Mouse (Mus musculus) stomach, embryonic 14.5 days (tissue): Measurements from ENCODE around the gene Sytl3. TPM values are rescaled to one million over a fixed set of nuclear protein-coding genes. Genes with fewer than 3 reads are reported as not detected.

Experiments used
- ATAC-seq: fragments of 200-750 bp; cut with Nextera tagmentation; 2 replicates; pipeline ENCODE4 v1.8.0; 2017; ENCODE audit warnings: low read depth, moderate TSS enrichment; ENCODE audit not compliant: insufficient number of reproducible peaks, insufficient read depth, low FRiP score
- H3K27ac ChIP-seq: fragments of 300-500 bp; sonication (generic); 2 replicates; pipeline ENCODE4 v1.5.1; 2014; ENCODE audit warnings: mild to moderate bottlenecking, low read length, moderate library complexity, mixed read lengths
- H3K27me3 ChIP-seq: fragments of 300-500 bp; sonication (generic); 2 replicates; pipeline ENCODE4 v1.6.1; 2014; ENCODE audit warnings: low read length, control low read depth, mixed read lengths; ENCODE audit not compliant: control insufficient read depth, insufficient read depth
- H3K36me3 ChIP-seq: fragments of 300-500 bp; sonication (generic); 2 replicates; pipeline ENCODE4 v1.6.1; 2014; ENCODE audit warnings: mild to moderate bottlenecking, control low read depth, low read length, moderate library complexity, mixed read lengths; ENCODE audit not compliant: control insufficient read depth, insufficient read depth
- H3K4me1 ChIP-seq: fragments of 300-500 bp; sonication (generic); 2 replicates; pipeline ENCODE4 v1.6.1; 2014; ENCODE audit warnings: low read length, control low read depth, mixed read lengths; ENCODE audit not compliant: control insufficient read depth, insufficient read depth
- H3K4me2 ChIP-seq: fragments of 300-500 bp; sonication (generic); replicated peaks from 2 replicates; pipeline ENCODE4 v1.6.1; 2014; ENCODE audit warnings: low read depth, low read length, control low read depth
- H3K4me3 ChIP-seq: fragments of 300-500 bp; sonication (generic); 2 replicates; pipeline ENCODE4 v1.5.1; 2014; ENCODE audit warnings: low read depth, low read length, control low read depth
- H3K9ac ChIP-seq: fragments of 300-500 bp; sonication (generic); replicated peaks from 2 replicates; pipeline ENCODE4 v1.6.1; 2014; ENCODE audit warnings: low read depth, mild to moderate bottlenecking, control low read depth, low read length, moderate library complexity, mixed read lengths
- H3K9me3 ChIP-seq: fragments of 300-500 bp; sonication (generic); 2 replicates; pipeline ENCODE4 v1.6.1; 2016; ENCODE audit warnings: low read depth, low read length, control low read depth; ENCODE audit not compliant: control insufficient read depth
- WGBS: fragments of 180-500 bp; shearing (Covaris S2); extraction: QIAGEN DNeasy Blood & Tissue Kit; methylation state at CpG from one replicate; pipeline ENCODE4 v1.1.7; 2014; 5-methylcytosine and 5-hydroxymethylcytosine counted together
- polyA plus RNA-seq: library from polyadenylated mRNA; unstranded; fragments of >200 nt; fragmentation: Nextera tagmentation; extraction: Ambion mirVana; gene quantifications from 2 replicates; pipeline ENCODE4 v1.2.1, GENCODE M21; 2014

Gene Sytl3
- polyA plus RNA-seq, 1 experiment from 2014 or later = 0.90 TPM

- ATAC-seq = no peak
- peaks cover 24% of the 10 kb centered on the region for H3K4me1 ChIP-seq
- H3K36me3 ChIP-seq = no peaks in the 10 kb centered on the region
- H3K27ac ChIP-seq = no peak overlapping the region
- H3K4me3 ChIP-seq = no peak overlapping the region
- H3K9ac ChIP-seq = no peak overlapping the region
- H3K4me2 ChIP-seq = no peak overlapping the region
- no peaks in the 10 kb centered on the region for H3K27me3 ChIP-seq
- 80% methylated on average over 4 of the region's 4 CpGs for WGBS
- no peaks in the 10 kb centered on the region for H3K9me3 ChIP-seq
Observed at GRCm38 (mm10) chr17:6764730-6765129, 105.8 kb downstream of the Sytl3 start.

- no peaks in the 10 kb centered on the region for H3K36me3 ChIP-seq
- no peak overlapping the region for H3K4me2 ChIP-seq
- WGBS = 38% methylated on average over 2 of the region's 2 CpGs
- no peak overlapping the region for H3K4me3 ChIP-seq
- no peaks in the 10 kb centered on the region for H3K9me3 ChIP-seq
- no peak overlapping the region for H3K9ac ChIP-seq
- no peak for ATAC-seq
- peak overlapping the region; percentile 6; the same call in 1 of the 2 replicates for H3K27ac ChIP-seq
- H3K4me1 ChIP-seq = peaks cover 24% of the 10 kb centered on the region
- H3K27me3 ChIP-seq = no peaks in the 10 kb centered on the region
Observed at GRCm38 (mm10) chr17:6765886-6766285, 107.0 kb downstream of the Sytl3 start.

GRCm38 (mm10) chr17:6766823-6767222 is 107.9 kb downstream of the Sytl3 start:
- no peaks in the 10 kb centered on the region for H3K36me3 ChIP-seq
- peak; percentile 84 for ATAC-seq
- H3K27ac ChIP-seq = 0 out of 2 replicates have a peak overlapping the region, but pooled peaks have one; percentile 11
- no peak overlapping the region for H3K9ac ChIP-seq
- no peaks in the 10 kb centered on the region for H3K27me3 ChIP-seq
- no peak overlapping the region for H3K4me2 ChIP-seq
- no peaks in the 10 kb centered on the region for H3K9me3 ChIP-seq
- H3K4me3 ChIP-seq = no peak overlapping the region
- 52% methylated on average over 4 of the region's 4 CpGs for WGBS
- H3K4me1 ChIP-seq = peaks cover 27% of the 10 kb centered on the region

- ATAC-seq = no peak
- Histone ChIP-seq H3K27me3 (no peaks in the 10 kb centered on the region), H3K36me3 (no peaks in the 10 kb centered on the region), H3K9me3 (no peaks in the 10 kb centered on the region), H3K4me3 (no peak overlapping the region), H3K9ac (no peak overlapping the region), H3K4me1 (peaks cover 34% of the 10 kb centered on the region), H3K4me2 (no peak overlapping the region), H3K27ac (no peak overlapping the region)
- 55% methylated on average over 5 of the region's 5 CpGs for WGBS
Observed at GRCm38 (mm10) chr17:6767771-6768170, 108.9 kb downstream of the Sytl3 start.

GRCm38 (mm10) chr17:6768301-6768788 is 109.5 kb downstream of the Sytl3 start:
- no peak overlapping the region for H3K9ac ChIP-seq
- H3K4me2 ChIP-seq = no peak overlapping the region
- H3K4me1 ChIP-seq = peaks cover 35% of the 10 kb centered on the region
- H3K36me3 ChIP-seq = no peaks in the 10 kb centered on the region
- H3K27ac ChIP-seq = no peak overlapping the region
- no peak overlapping the region for H3K4me3 ChIP-seq
- ATAC-seq = no peak
- no peaks in the 10 kb centered on the region for H3K27me3 ChIP-seq
- H3K9me3 ChIP-seq = no peaks in the 10 kb centered on the region
- WGBS = 79% methylated on average over 5 of the region's 5 CpGs

- no peak for ATAC-seq
- H3K4me2 ChIP-seq = no peak overlapping the region
Observed at GRCm38 (mm10) chr17:6769602-6770001, 110.7 kb downstream of the Sytl3 start.

GRCm38 (mm10) chr17:6771661-6772489 is 113.0 kb downstream of the Sytl3 start:
- no peaks in the 10 kb centered on the region for H3K36me3 ChIP-seq
- H3K27me3 ChIP-seq = no peaks in the 10 kb centered on the region
- no peak for ATAC-seq
- no peak overlapping the region for H3K4me3 ChIP-seq
- H3K4me1 ChIP-seq = peaks cover 23% of the 10 kb centered on the region
- peak overlapping the region; percentile 48 for H3K27ac ChIP-seq
- H3K9me3 ChIP-seq = no peaks in the 10 kb centered on the region
- 67% methylated on average over 16 of the region's 16 CpGs for WGBS
- H3K4me2 ChIP-seq = no peak overlapping the region
- no peak overlapping the region for H3K9ac ChIP-seq

More at GRCm38 (mm10) chr17:6769602-6770001, 110.7 kb downstream of the Sytl3 start:
- 41% methylated on average over 4 of the region's 4 CpGs for WGBS
- Histone ChIP-seq H3K27ac (no peak overlapping the region), H3K9ac (no peak overlapping the region), H3K27me3 (no peaks in the 10 kb centered on the region), H3K36me3 (no peaks in the 10 kb centered on the region), H3K4me3 (no peak overlapping the region), H3K4me1 (peaks cover 33% of the 10 kb centered on the region), H3K9me3 (no peaks in the 10 kb centered on the region)

GRCm38 (mm10) chr17:6772490-6772773 is 113.5 kb downstream of the Sytl3 start:
- H3K27me3 ChIP-seq = no peaks in the 10 kb centered on the region
- peaks cover 23% of the 10 kb centered on the region for H3K4me1 ChIP-seq
- no peak overlapping the region for H3K9ac ChIP-seq
- ATAC-seq = 0 out of 2 replicates have a peak, but pooled peaks have one; percentile 29
- no peak overlapping the region for H3K4me3 ChIP-seq
- 54% methylated on average over 5 of the region's 5 CpGs for WGBS
- no peak overlapping the region for H3K4me2 ChIP-seq
- peak overlapping the region; percentile 48; the same call in 1 of the 2 replicates for H3K27ac ChIP-seq
- no peaks in the 10 kb centered on the region for H3K36me3 ChIP-seq
- H3K9me3 ChIP-seq = no peaks in the 10 kb centered on the region
